Mouse (Mus musculus): ENCODE measurements around the gene Setd7.
"Not testable (repeated sequence)": the region's sequence is repeated elsewhere in the genome, so short reads cannot be mapped to it uniquely, and the experiment has no call there.

The Setd7 gene

GRCm38 (mm10) chr3:51560511-51561108 lies at the start of gene Setd7:
TSS of gene Setd7 (minus strand) at chr3:51560879.
- DNase-seq (ENCODE audit: low spot score): peak; percentile 76

DNA sequence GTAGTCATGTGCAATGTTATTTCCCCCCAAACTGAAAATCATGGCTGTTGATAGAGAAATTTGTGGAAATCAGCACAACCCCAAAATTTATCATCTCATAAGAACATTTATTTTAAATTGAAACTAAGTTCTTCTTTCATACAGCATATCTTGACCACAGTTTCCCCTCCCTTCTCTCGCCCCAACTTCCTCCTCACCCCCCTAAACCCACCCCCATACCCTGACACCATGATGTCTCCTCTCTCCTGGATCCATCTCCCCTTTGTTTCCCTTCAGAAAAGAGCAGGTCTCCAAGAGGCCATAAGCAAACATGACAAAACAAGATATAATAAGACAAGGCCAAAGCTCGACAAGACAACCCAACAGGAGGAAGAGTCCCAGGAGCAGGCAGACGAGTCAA lies 43.8 kb upstream of the Setd7 start:
- no peak for DNase-seq (ENCODE audit: low spot score)

GRCm38 (mm10) chr3:51603705-51604291 lies 43.1 kb upstream of the Setd7 start:
- DNase-seq (ENCODE audit: low spot score): no peak

GRCm38 (mm10) chr3:51601461-51601860 lies 40.8 kb upstream of the Setd7 start:
- DNase-seq (ENCODE audit: low spot score): no peak

- no peak for DNase-seq (ENCODE audit: low spot score)
These were observed 40.0 kb upstream of the Setd7 start for GRCm38 (mm10) chr3:51600728-51601127.

GRCm38 (mm10) chr3:51599057-51599630 lies 38.5 kb upstream of the Setd7 start:
- DNase-seq (ENCODE audit: low spot score): no peak

DNA sequence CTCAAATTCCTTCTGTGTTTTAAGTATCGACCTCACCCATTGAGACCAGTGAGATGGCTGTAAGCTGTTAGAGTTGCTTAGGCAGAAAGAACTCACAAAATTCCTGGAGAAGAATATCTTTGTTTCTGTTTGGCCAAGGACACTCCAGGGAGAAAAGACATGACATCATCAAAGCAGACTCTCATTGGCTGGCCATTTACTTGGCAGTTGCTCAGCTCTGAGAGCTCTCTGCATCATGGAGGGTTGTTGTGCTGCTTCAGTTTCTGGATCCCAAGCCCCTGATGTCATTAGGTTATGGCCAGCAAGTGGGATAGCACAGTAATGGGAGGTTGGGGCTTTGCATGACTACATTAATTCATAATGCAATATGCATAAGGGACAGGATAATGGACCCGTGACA lies 35.9 kb upstream of the Setd7 start:
- DNase-seq (ENCODE audit: low spot score): no peak

DNA sequence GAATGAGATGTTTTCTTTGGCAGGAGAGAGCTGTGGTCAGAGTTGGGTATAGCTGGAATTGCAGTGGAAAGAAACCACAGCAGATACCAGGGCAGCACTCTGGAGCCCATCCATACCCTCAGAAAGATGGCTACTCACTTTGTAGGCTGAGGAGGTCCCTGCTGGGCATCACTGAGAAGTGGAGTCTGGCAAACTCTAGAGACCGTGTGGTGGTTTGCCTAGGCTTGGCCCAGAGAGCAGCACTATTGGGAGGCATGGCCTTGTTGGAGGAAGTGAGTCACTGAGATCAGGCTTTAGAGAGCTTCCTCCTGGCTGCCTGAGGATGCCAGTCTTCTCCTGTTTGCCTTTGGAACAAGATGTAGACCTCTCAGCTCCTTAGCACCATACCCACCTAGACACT lies 32.8 kb upstream of the Setd7 start:
- DNase-seq (ENCODE audit: low spot score): no peak

GRCm38 (mm10) chr3:51591591-51591990 lies 30.9 kb upstream of the Setd7 start:
- DNase-seq (ENCODE audit: low spot score): no peak

DNA sequence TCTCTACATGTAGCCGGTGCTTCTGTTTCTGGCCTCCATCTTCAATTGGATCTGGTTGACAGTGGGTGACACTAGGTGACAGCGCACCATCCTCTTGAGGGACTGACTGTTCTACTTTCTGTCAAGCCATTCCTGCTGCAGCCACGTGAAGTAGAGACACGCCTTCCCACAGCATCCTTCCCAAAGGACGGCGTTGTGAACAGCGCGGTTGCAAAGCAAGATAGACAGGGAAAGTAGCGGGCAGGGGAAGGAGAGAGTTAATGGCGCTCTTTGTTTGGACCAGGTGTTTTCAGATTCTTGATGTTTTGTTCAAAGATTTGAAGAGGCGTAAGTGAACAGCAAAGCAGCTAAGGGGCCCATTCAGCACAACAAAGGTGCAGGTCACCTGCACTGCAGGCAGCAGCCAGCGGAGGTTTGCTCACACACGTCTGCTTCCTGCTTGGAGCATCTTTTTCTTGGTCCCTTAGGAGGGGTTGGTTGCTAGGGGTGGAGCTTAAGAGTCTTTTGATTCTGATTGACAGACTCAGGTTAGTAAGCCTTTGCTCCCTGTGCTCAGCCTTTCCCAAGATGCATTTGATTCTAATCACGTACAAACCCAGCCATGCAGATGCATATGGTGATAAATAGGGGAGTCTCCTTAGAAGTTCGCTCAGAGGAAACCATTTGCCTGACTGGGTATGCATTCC lies 29.7 kb upstream of the Setd7 start:
- DNase-seq (ENCODE audit: low spot score): no peak

DNA sequence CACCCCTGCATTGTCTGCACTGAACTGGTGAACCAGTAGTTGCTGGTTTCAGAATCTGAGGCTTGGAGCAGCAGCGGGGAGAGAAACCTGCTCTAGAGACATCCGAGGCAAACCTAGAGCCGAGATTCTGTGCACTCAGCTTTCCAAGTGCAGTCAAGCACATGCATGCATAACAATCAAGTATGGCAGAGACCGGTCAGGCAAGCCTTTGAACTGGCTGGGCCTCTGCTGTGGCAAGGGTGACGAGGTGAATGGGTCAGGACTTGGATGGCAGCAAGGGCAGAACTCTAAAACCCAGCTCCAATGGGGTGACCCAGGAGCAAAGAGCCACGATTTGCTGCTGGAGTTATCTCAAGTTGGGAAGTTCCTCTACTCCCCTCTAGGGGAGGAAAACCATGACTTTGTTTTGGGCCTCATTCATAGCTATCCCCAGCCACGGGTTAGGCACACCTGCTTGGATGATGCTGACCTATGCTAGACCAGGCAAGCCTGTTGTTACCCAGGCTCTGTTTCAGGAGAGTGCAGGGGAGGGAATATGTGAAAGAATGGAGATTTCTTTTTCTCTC lies 27.1 kb upstream of the Setd7 start:
- no peak for DNase-seq (ENCODE audit: low spot score)

DNA sequence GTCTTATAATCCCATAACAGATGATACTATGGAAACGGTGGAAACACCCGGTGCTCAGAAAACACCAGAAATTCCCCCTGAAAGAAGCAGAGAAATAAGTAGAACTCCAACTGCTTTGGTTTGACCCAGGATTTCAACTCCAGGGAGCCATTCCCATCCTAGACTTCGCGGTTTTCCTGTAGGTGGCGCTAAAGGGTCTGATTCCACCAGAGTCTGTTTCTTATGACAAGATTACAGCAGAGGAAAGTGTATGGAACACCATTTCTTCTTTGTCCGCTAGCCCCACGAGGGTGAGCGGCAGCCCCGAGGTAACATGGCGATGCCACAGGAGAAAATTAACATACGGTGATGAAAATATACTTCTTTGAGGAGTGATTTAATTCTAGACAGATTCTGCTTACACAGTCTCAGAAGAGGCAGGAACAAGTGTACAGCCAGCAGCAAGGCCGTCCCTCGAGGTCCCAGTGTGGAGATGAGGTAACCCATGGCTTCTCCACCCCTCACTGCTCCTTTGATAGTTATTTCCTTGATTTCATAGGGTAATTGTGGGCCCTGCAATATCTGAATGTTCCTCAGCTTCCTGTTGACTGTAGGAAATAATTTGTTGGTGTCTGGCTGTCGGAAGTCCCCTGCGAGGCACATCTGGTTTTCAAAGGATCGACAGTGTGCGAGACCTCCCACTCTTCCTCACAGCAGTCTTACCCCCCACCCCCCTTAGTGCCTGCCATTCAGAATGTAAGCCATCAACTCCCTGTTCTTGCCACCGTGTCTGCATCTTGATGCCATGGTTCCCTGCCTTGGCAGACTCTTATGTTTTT lies 23.1 kb upstream of the Setd7 start:
- peak; percentile 87 for DNase-seq (ENCODE audit: low spot score)

GRCm38 (mm10) chr3:51579243-51579642 lies 18.6 kb upstream of the Setd7 start:
- DNase-seq (ENCODE audit: low spot score): not testable (repeated sequence)

GRCm38 (mm10) chr3:51577816-51578749 lies 17.4 kb upstream of the Setd7 start:
- no peak for DNase-seq (ENCODE audit: low spot score)

GRCm38 (mm10) chr3:51577359-51577758 lies 16.7 kb upstream of the Setd7 start:
- DNase-seq (ENCODE audit: low spot score): no peak

DNA sequence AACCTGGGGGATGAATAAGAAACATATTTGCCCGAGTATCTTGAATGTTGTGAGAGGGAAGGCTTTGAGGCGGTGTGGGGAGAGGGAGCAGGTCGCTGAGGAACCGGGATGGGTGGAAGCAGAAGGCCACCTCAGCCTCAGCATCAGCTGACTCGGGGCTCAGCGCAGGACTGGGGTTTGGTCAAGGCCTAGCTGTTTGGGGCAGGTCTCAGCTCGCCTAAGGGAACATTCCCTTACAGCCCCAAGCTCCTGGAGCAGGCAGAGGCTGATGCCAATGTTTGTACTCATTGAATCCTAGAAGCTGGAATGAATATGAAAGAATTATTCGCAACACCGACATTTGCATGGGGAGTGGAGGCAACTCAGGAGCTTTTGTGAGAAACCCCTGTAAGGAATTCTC lies 13.2 kb upstream of the Setd7 start:
- no peak for DNase-seq (ENCODE audit: low spot score)

DNA sequence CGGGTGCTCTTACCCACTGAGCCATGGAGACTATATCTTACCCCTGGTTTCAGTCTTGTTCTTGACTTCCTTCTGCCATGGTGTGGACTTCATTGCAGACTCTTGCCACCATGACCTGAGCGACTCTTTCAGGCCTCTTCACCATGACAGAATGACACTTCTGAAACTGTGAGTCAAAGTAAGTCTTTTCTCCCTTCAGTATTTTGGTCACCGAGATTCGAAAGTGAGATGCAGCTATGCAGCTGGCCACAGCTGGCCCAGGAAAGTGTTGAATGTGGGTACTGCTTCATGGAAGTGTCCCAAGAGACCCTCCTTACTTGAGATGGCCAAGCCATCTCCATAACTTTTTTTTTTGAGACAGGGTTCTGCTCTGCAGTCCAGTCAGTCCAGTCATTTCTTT lies 9.5 kb upstream of the Setd7 start:
- no peak for DNase-seq (ENCODE audit: low spot score)

- no peak for DNase-seq (ENCODE audit: low spot score)
These were observed 1.3 kb upstream of the Setd7 start for GRCm38 (mm10) chr3:51561993-51562385.

- peak; percentile 70 for DNase-seq (ENCODE audit: low spot score)
These were observed 672 bp upstream of the Setd7 start for GRCm38 (mm10) chr3:51561109-51561992.
